Mouse (Mus musculus): ENCODE results near the gene Esrrg.

GRCm38 (mm10) chr1:187841629-187842028 lies 233.0 kb downstream of the Esrrg start:
- TF ChIP-seq TAL1 (IDR thresholded peaks at IDR 0.05; ENCODE audit: low read length) (no peak), GATA1 (IDR thresholded peaks at IDR 0.05; ENCODE audit: low read length) (no peak)
